Mouse (Mus musculus): ENCODE measurements around the gene Tssk1. TPM values are rescaled to one million over a fixed set of nuclear protein-coding genes. Genes with fewer than 3 reads are reported as not detected.

Tssk1 gene
- total and polyA plus RNA-seq, 3 experiments = 0.16 TPM; not detected in 2

- no peaks in the 10 kb centered on the region for H3K36me3 ChIP-seq (replicated peaks in 1 of 2; ENCODE audit: control insufficient read depth in 1 of 2, insufficient read depth in 1 of 2, low read length in 1 of 2)
- no peak for DNase-seq (ENCODE audit: extremely low read depth)
- H3K4me2 ChIP-seq (ENCODE audit: insufficient read depth, low read depth, poor library complexity, severe bottlenecking) = no peak overlapping the region
- TF ChIP-seq IRF4 (IDR thresholded peaks at IDR 0.05; ENCODE audit: low read depth, low read length) = no peak
- no peak for TF ChIP-seq CHD1 (IDR thresholded peaks at IDR 0.05; ENCODE audit: low read depth, low read length)
- no peak for TF ChIP-seq POLR2AphosphoS2 (IDR thresholded peaks at IDR 0.05; ENCODE audit: low read depth, low read length)
- no peak for TF ChIP-seq TBP (conservative IDR thresholded peaks at IDR 0.05; ENCODE audit: low read depth, low read length)
- TF ChIP-seq KAT2A (IDR thresholded peaks at IDR 0.05; ENCODE audit: insufficient replicate concordance, low read length) = no peak
- TF ChIP-seq USF2 (conservative IDR thresholded peaks at IDR 0.05; ENCODE audit: low read depth, low read length) = no peak
- no peak for TF ChIP-seq MAZ (IDR thresholded peaks at IDR 0.05; ENCODE audit: low read depth, low read length)
- TF ChIP-seq BHLHE40 (IDR thresholded peaks at IDR 0.05; ENCODE audit: low read depth, low read length) = no peak
- no peak for TF ChIP-seq UBTF (IDR thresholded peaks at IDR 0.05; ENCODE audit: low read depth, low read length)
- no peak for TF ChIP-seq NELFE (IDR thresholded peaks at IDR 0.05; ENCODE audit: low read depth, low read length)
- TF ChIP-seq HCFC1 (IDR thresholded peaks at IDR 0.05; ENCODE audit: low read depth, low read length) = no peak
- no peak for TF ChIP-seq PAX5 (IDR thresholded peaks at IDR 0.05; ENCODE audit: low read length)
- TF ChIP-seq SIN3A (IDR thresholded peaks at IDR 0.05; ENCODE audit: low read length) = no peak
- no peak for TF ChIP-seq MAFK (IDR thresholded peaks at IDR 0.05; ENCODE audit: insufficient replicate concordance, low read length)
- no peak for TF ChIP-seq MEF2A (IDR thresholded peaks at IDR 0.05; ENCODE audit: borderline replicate concordance, low read depth, low read length)
- TF ChIP-seq ZMIZ1 (IDR thresholded peaks at IDR 0.05; ENCODE audit: low read depth, low read length) = no peak
- H3K9ac ChIP-seq (ENCODE audit: insufficient read depth, low read depth) = no peak overlapping the region
- peaks cover 0 to 6% of the 10 kb centered on the region in 2 experiments; a peak in 1 of 4 replicates for H3K4me1 ChIP-seq (ENCODE audit: control insufficient read depth in 1 of 2, insufficient read depth in 2 of 2)
- no peak overlapping the region for H3K4me3 ChIP-seq (replicated peaks in 1 of 3; ENCODE audit: low read depth in 2 of 3, low read length in 2 of 3, poor library complexity in 1 of 3)
- no peak overlapping the region; the same call in 1 of the 2 replicates for H3K27ac ChIP-seq (ENCODE audit: insufficient read depth, low read depth)
- no peaks in the 10 kb centered on the region for H3K9me3 ChIP-seq (replicated peaks; ENCODE audit: low read length)
- dilution Hi-C loops (cut with MboI; ENCODE audit: extremely low pct_ligation_motif_present, extremely low pct_unique_long_range_greater_than_20kb, low sequenced_read_pairs) = no loop called here
- peaks cover 52% of the 10 kb centered on the region for H3K27me3 ChIP-seq (replicated peaks)
- no peaks in the 10 kb centered on the region for H3K79me2 ChIP-seq (replicated peaks; ENCODE audit: control insufficient read depth, extremely low read depth, insufficient read depth, poor library complexity, severe bottlenecking)
- in situ Hi-C loops (cut with MboI; ENCODE audit: low pct_ligation_motif_present, low pct_unique_long_range_greater_than_20kb, low sequenced_read_pairs) = no loop called here
Observed at GRCm38 (mm10) chr16:17945081-17945831, 51.2 kb downstream of the Tssk1 start.

Other genes starting within 250 kb of the Tssk1 start
- gene Ccdc74a, start 247.8 kb upstream of the Tssk1 start, total RNA-seq (2012; rRNA removed) = 0.42 TPM in 1 of 2 replicates, not detected in the other
- gene Ccdc74a, start 247.8 kb upstream of the Tssk1 start, total RNA-seq (2014; rRNA removed) = 0.45 TPM in 1 of 2 replicates, not detected in the other
- gene Ccdc74a, start 247.8 kb upstream of the Tssk1 start, polyA plus RNA-seq (2012; ENCODE audit: insufficient read length, low read depth) = 1.5 and 2.0 TPM in 2 replicates
- 40.1 and 42.6 TPM in 2 replicates for gene Med15, start 161.3 kb upstream of the Tssk1 start, total RNA-seq (2012; rRNA removed)
- 17.2 and 20.1 TPM in 2 replicates for gene Med15, start 161.3 kb upstream of the Tssk1 start, total RNA-seq (2014; rRNA removed)
- gene Med15, start 161.3 kb upstream of the Tssk1 start, polyA plus RNA-seq (2012; ENCODE audit: insufficient read length, low read depth) = 65.2 and 78.1 TPM in 2 replicates
- not detected in 2 replicates for gene Klhl22, start 134.6 kb upstream of the Tssk1 start, total RNA-seq (2012; rRNA removed)
- not detected in 2 replicates for gene Klhl22, start 134.6 kb upstream of the Tssk1 start, total RNA-seq (2014; rRNA removed)
- not detected in 2 replicates for gene Klhl22, start 134.6 kb upstream of the Tssk1 start, polyA plus RNA-seq (2012; ENCODE audit: insufficient read length, low read depth)
- gene Scarf2, start 96.9 kb upstream of the Tssk1 start, total RNA-seq (2012; rRNA removed) = not detected in 2 replicates
- gene Scarf2, start 96.9 kb upstream of the Tssk1 start, total RNA-seq (2014; rRNA removed) = not detected in 2 replicates
- gene Scarf2, start 96.9 kb upstream of the Tssk1 start, polyA plus RNA-seq (2012; ENCODE audit: insufficient read length, low read depth) = not detected in 2 replicates
- gene B830017H08Rik, start 61.1 kb upstream of the Tssk1 start, total RNA-seq (2012; rRNA removed) = 0.08 TPM in 1 of 2 replicates, not detected in the other
- not detected in 2 replicates for gene B830017H08Rik, start 61.1 kb upstream of the Tssk1 start, total RNA-seq (2014; rRNA removed)
- not detected in 2 replicates for gene B830017H08Rik, start 61.1 kb upstream of the Tssk1 start, polyA plus RNA-seq (2012; ENCODE audit: insufficient read length, low read depth)
- gene Car15, start 55.9 kb upstream of the Tssk1 start, total RNA-seq (2012; rRNA removed) = 1.6 and 1.9 TPM in 2 replicates
- gene Car15, start 55.9 kb upstream of the Tssk1 start, total RNA-seq (2014; rRNA removed) = 1.5 TPM in 2 replicates
- 2.5 and 3.9 TPM in 2 replicates for gene Car15, start 55.9 kb upstream of the Tssk1 start, polyA plus RNA-seq (2012; ENCODE audit: insufficient read length, low read depth)
- gene Gm20518, start 2.6 kb upstream of the Tssk1 start, total RNA-seq (2012; rRNA removed) = 0.21 and 0.42 TPM in 2 replicates
- 0.16 and 0.18 TPM in 2 replicates for gene Gm20518, start 2.6 kb upstream of the Tssk1 start, total RNA-seq (2014; rRNA removed)
- 0.68 and 0.91 TPM in 2 replicates for gene Gm20518, start 2.6 kb upstream of the Tssk1 start, polyA plus RNA-seq (2012; ENCODE audit: insufficient read length, low read depth)
- gene Dgcr2, start 4.3 kb downstream of the Tssk1 start, total RNA-seq (2012; rRNA removed) = 48.0 and 52.5 TPM in 2 replicates
- gene Dgcr2, start 4.3 kb downstream of the Tssk1 start, total RNA-seq (2014; rRNA removed) = 36.9 and 41.5 TPM in 2 replicates
- 45.2 and 54.8 TPM in 2 replicates for gene Dgcr2, start 4.3 kb downstream of the Tssk1 start, polyA plus RNA-seq (2012; ENCODE audit: insufficient read length, low read depth)
- not detected in 2 replicates for gene Tssk2, start 4.4 kb downstream of the Tssk1 start, total RNA-seq (2012; rRNA removed)
- gene Tssk2, start 4.4 kb downstream of the Tssk1 start, total RNA-seq (2014; rRNA removed) = not detected in 2 replicates
- gene Tssk2, start 4.4 kb downstream of the Tssk1 start, polyA plus RNA-seq (2012; ENCODE audit: insufficient read length, low read depth) = 0.21 TPM in 1 of 2 replicates, not detected in the other
- 33.1 and 36.7 TPM in 2 replicates for gene Ess2, start 17.1 kb downstream of the Tssk1 start, total RNA-seq (2012; rRNA removed)
- gene Ess2, start 17.1 kb downstream of the Tssk1 start, total RNA-seq (2014; rRNA removed) = 31.1 and 31.4 TPM in 2 replicates
- 37.0 and 38.7 TPM in 2 replicates for gene Ess2, start 17.1 kb downstream of the Tssk1 start, polyA plus RNA-seq (2012; ENCODE audit: insufficient read length, low read depth)
- not detected in 2 replicates for gene Gsc2, start 20.8 kb downstream of the Tssk1 start, total RNA-seq (2012; rRNA removed)
- not detected in 2 replicates for gene Gsc2, start 20.8 kb downstream of the Tssk1 start, total RNA-seq (2014; rRNA removed)
- gene Gsc2, start 20.8 kb downstream of the Tssk1 start, polyA plus RNA-seq (2012; ENCODE audit: insufficient read length, low read depth) = not detected in 2 replicates
- gene Slc25a1, start 34.0 kb downstream of the Tssk1 start, total RNA-seq (2012; rRNA removed) = 106 and 141 TPM in 2 replicates
- 96.5 and 113 TPM in 2 replicates for gene Slc25a1, start 34.0 kb downstream of the Tssk1 start, total RNA-seq (2014; rRNA removed)
- 122 and 134 TPM in 2 replicates for gene Slc25a1, start 34.0 kb downstream of the Tssk1 start, polyA plus RNA-seq (2012; ENCODE audit: insufficient read length, low read depth)
- gene Vpreb2, start 86.2 kb downstream of the Tssk1 start, total RNA-seq (2012; rRNA removed) = not detected in 2 replicates
- gene Vpreb2, start 86.2 kb downstream of the Tssk1 start, total RNA-seq (2014; rRNA removed) = not detected in 2 replicates
- gene Vpreb2, start 86.2 kb downstream of the Tssk1 start, polyA plus RNA-seq (2012; ENCODE audit: insufficient read length, low read depth) = 0.54 TPM in 1 of 2 replicates, not detected in the other
- gene Dgcr6, start 158.6 kb downstream of the Tssk1 start, total RNA-seq (2012; rRNA removed) = 38.5 and 41.5 TPM in 2 replicates
- 13.0 and 14.6 TPM in 2 replicates for gene Dgcr6, start 158.6 kb downstream of the Tssk1 start, total RNA-seq (2014; rRNA removed)
- gene Dgcr6, start 158.6 kb downstream of the Tssk1 start, polyA plus RNA-seq (2012; ENCODE audit: insufficient read length, low read depth) = 32.4 and 40.3 TPM in 2 replicates
- 13.0 and 17.0 TPM in 2 replicates for gene Prodh, start 196.0 kb downstream of the Tssk1 start, total RNA-seq (2012; rRNA removed)
- gene Prodh, start 196.0 kb downstream of the Tssk1 start, total RNA-seq (2014; rRNA removed) = 1.3 and 2.1 TPM in 2 replicates
- gene Prodh, start 196.0 kb downstream of the Tssk1 start, polyA plus RNA-seq (2012; ENCODE audit: insufficient read length, low read depth) = 1.4 and 1.7 TPM in 2 replicates
- gene Rtn4r, start 233.4 kb downstream of the Tssk1 start, total RNA-seq (2012; rRNA removed) = not detected in 2 replicates
- not detected in 2 replicates for gene Rtn4r, start 233.4 kb downstream of the Tssk1 start, total RNA-seq (2014; rRNA removed)
- gene Rtn4r, start 233.4 kb downstream of the Tssk1 start, polyA plus RNA-seq (2012; ENCODE audit: insufficient read length, low read depth) = not detected in 2 replicates

All from CH12.LX (cell line).